Mouse (Mus musculus) liver, adult 2 months (tissue): Measurements from ENCODE around the gene Bcl2l14. TPM values are rescaled to one million over a fixed set of nuclear protein-coding genes. Genes with fewer than 3 reads are reported as not detected.
A peak's percentile ranks its signal among the peaks of the same experiment; 100 is the strongest.

Experiments used
- DNase-seq: peaks from one replicate; pipeline ENCODE4 v3.0.0-alpha.2; 2011; ENCODE audit warnings: low read depth, low spot score; ENCODE audit errors: extremely low read depth
- H3K27ac ChIP-seq: fragments of 200-500 bp; replicated peaks from 2 replicates; pipeline ENCODE4 v1.5.1; 2012; ENCODE audit warnings: low read depth, mild to moderate bottlenecking, control low read depth, inconsistent platforms, low read length; ENCODE audit not compliant: insufficient read depth
- H3K27me3 ChIP-seq: fragments of 200-500 bp; 2 replicates; pipeline ENCODE4 v1.6.1; 2012; ENCODE audit warnings: mild to moderate bottlenecking, moderate library complexity, low read length, inconsistent platforms; ENCODE audit not compliant: control insufficient read depth, insufficient read depth
- H3K36me3 ChIP-seq: fragments of 200-500 bp; 2 replicates; pipeline ENCODE4 v1.6.1; 2012; ENCODE audit warnings: low read length, inconsistent platforms; ENCODE audit not compliant: control insufficient read depth, insufficient read depth
- H3K4me1 ChIP-seq: fragments of 200-500 bp; 2 replicates; pipeline ENCODE4 v1.6.1; 2011; ENCODE audit warnings: low read length; ENCODE audit not compliant: control insufficient read depth, insufficient read depth
- H3K4me3 ChIP-seq: fragments of 200-500 bp; 2 replicates; pipeline ENCODE4 v1.5.1; 2011; ENCODE audit warnings: low read depth, mild to moderate bottlenecking, control low read depth, low read length, moderate library complexity; ENCODE audit not compliant: insufficient read depth
- H3K79me2 ChIP-seq: fragments of 200-500 bp; 2 replicates; pipeline ENCODE4 v1.6.1; 2012; ENCODE audit warnings: inconsistent platforms, mild to moderate bottlenecking, low read length, moderate library complexity; ENCODE audit not compliant: control insufficient read depth, insufficient read depth
- H3K9ac ChIP-seq: fragments of 200-500 bp; 2 replicates; pipeline ENCODE4 v1.6.1; 2012; ENCODE audit warnings: low read depth, mild to moderate bottlenecking, control low read depth, inconsistent platforms, low read length
- CTCF ChIP-seq: fragments of 200-500 bp; IDR thresholded peaks from 2 replicates; pipeline ENCODE4 v1.5.1; 2011; ENCODE audit warnings: low read depth, low read length, control low read depth
- POLR2A ChIP-seq: fragments of 200-500 bp; IDR thresholded peaks from 2 replicates; pipeline ENCODE4 v1.6.1; 2011; ENCODE audit warnings: low read length, control low read depth; ENCODE audit not compliant: insufficient read depth; ENCODE audit errors: extremely low read depth
- WGBS: fragments of 180-500 bp; shearing (Covaris S2); methylation state at CpG from one replicate; pipeline ENCODE4 v1.1.7; 2018; 5-methylcytosine and 5-hydroxymethylcytosine counted together
- polyA plus RNA-seq: library from polyadenylated mRNA; depleted of rRNA; stranded (reverse); fragments of >200 nt; gene quantifications from 2 replicates; pipeline ENCODE4 v1.2.3, GENCODE M21; 2012; rRNA removed
- total RNA-seq: library from RNA; depleted of rRNA; stranded (reverse); fragments of >200 nt; gene quantifications from 2 replicates; pipeline ENCODE4 v1.2.3, GENCODE M21; 2014; rRNA removed

Bcl2l14 gene
- total RNA-seq (0.37 and 0.54 TPM in 2 replicates), polyA plus RNA-seq (0.14 TPM in 1 of 2 replicates, not detected in the other)

GRCm38 (mm10) chr6:134396018-134396417 is at the start of gene Bcl2l14:
Bcl2l14 (plus strand) TSS chr6:134396318.
- no peak within 1 kb of the TSS for H3K4me3 ChIP-seq
- H3K9ac ChIP-seq: no peak within 1 kb of the TSS
- WGBS: 92% methylated on average over 4 of the region's 4 CpGs
- DNase-seq: no peak
- TF ChIP-seq CTCF (no peak), POLR2A (no peak)
- H3K27ac ChIP-seq: no peak within 1 kb of the TSS
- no peaks in the 10 kb centered on the region for H3K27me3 ChIP-seq
- no peaks in the 10 kb centered on the region for H3K4me1 ChIP-seq
- no peaks in the 10 kb centered on the region for H3K36me3 ChIP-seq
- H3K79me2 ChIP-seq: no peaks in the 10 kb centered on the region

- no peak for DNase-seq
- no peak overlapping the region for H3K4me3 ChIP-seq
- no peak for TF ChIP-seq CTCF
- TF ChIP-seq POLR2A: no peak
- H3K79me2 ChIP-seq: no peaks in the 10 kb centered on the region
- no peaks in the 10 kb centered on the region for H3K36me3 ChIP-seq
- H3K9ac ChIP-seq: no peak overlapping the region
- WGBS: 93% methylated on average over 7 of the region's 7 CpGs
- no peaks in the 10 kb centered on the region for H3K4me1 ChIP-seq
- no peak overlapping the region for H3K27ac ChIP-seq
- H3K27me3 ChIP-seq: no peaks in the 10 kb centered on the region
These were observed 47.5 kb upstream of the Bcl2l14 start for GRCm38 (mm10) chr6:134348526-134349067.

GRCm38 (mm10) chr6:134352881-134353280 is 43.2 kb upstream of the Bcl2l14 start:
- Histone ChIP-seq H3K4me3 (no peak overlapping the region), H3K27me3 (no peaks in the 10 kb centered on the region), H3K79me2 (no peaks in the 10 kb centered on the region), H3K27ac (no peak overlapping the region), H3K36me3 (no peaks in the 10 kb centered on the region), H3K9ac (no peak overlapping the region), H3K4me1 (no peaks in the 10 kb centered on the region)
- no peak for TF ChIP-seq POLR2A
- no peak for TF ChIP-seq CTCF
- DNase-seq: no peak
- 86% methylated on average over 6 of the region's 6 CpGs for WGBS

- 76% methylated on average over 4 of the region's 4 CpGs for WGBS
- peak; percentile 5 for DNase-seq
These were observed 42.4 kb upstream of the Bcl2l14 start for GRCm38 (mm10) chr6:134353751-134354150.

GRCm38 (mm10) chr6:134357570-134357969 is 38.5 kb upstream of the Bcl2l14 start:
- TF ChIP-seq POLR2A: no peak
- TF ChIP-seq CTCF: no peak
- Histone ChIP-seq H3K79me2 (no peaks in the 10 kb centered on the region), H3K9ac (no peak overlapping the region), H3K27me3 (no peaks in the 10 kb centered on the region), H3K4me3 (no peak overlapping the region), H3K27ac (no peak overlapping the region), H3K36me3 (no peaks in the 10 kb centered on the region), H3K4me1 (no peaks in the 10 kb centered on the region)
- 68% methylated on average over 6 of the region's 6 CpGs for WGBS
- DNase-seq: peak; percentile 38

More at GRCm38 (mm10) chr6:134353751-134354150, 42.4 kb upstream of the Bcl2l14 start:
- Histone ChIP-seq H3K27me3 (no peaks in the 10 kb centered on the region), H3K4me3 (no peak overlapping the region), H3K36me3 (no peaks in the 10 kb centered on the region), H3K4me1 (no peaks in the 10 kb centered on the region), H3K9ac (no peak overlapping the region), H3K27ac (no peak overlapping the region), H3K79me2 (no peaks in the 10 kb centered on the region)
- TF ChIP-seq POLR2A: no peak
- no peak for TF ChIP-seq CTCF

GRCm38 (mm10) chr6:134360079-134360478 is 36.0 kb upstream of the Bcl2l14 start:
- H3K27ac ChIP-seq: no peak overlapping the region
- TF ChIP-seq CTCF (no peak), POLR2A (no peak)
- H3K27me3 ChIP-seq: no peaks in the 10 kb centered on the region
- H3K9ac ChIP-seq: no peak overlapping the region
- DNase-seq: no peak
- H3K4me3 ChIP-seq: no peak overlapping the region
- whole genome bisulfite sequencing: 83% methylated on average over 4 of the region's 4 CpGs
- no peaks in the 10 kb centered on the region for H3K36me3 ChIP-seq
- H3K4me1 ChIP-seq: no peaks in the 10 kb centered on the region
- no peaks in the 10 kb centered on the region for H3K79me2 ChIP-seq
